Mouse (Mus musculus) lung, postnatal 0 days (tissue): ENCODE results near the gene Itgb2.

Source experiments
- CTCF ChIP-seq: IDR thresholded peaks from 2 replicates; pipeline ENCODE4 v1.5.1; 2016; ENCODE audit warnings: antibody characterized with exemption, mild to moderate bottlenecking
- EP300 ChIP-seq: IDR thresholded peaks from 2 replicates; pipeline ENCODE4 v1.6.1; 2016; ENCODE audit warnings: antibody characterized with exemption, mild to moderate bottlenecking, control low read depth

GRCm38 (mm10) chr10:77561508-77561907 lies 31.5 kb downstream of the Itgb2 start:
- TF ChIP-seq CTCF (no peak), EP300 (no peak)
